Mouse (Mus musculus) forebrain, embryonic 15.5 days (tissue): ENCODE measurements around the gene Epas1. TPM values are rescaled to one million over a fixed set of nuclear protein-coding genes. Genes with fewer than 3 reads are reported as not detected.

Experiments used
- ATAC-seq: fragments of 200-750 bp; cut with Nextera tagmentation; replicated peaks from 2 replicates; pipeline ENCODE4 v1.8.0; 2017; ENCODE audit warnings: mild to moderate bottlenecking, moderate TSS enrichment, moderate library complexity
- H3K27ac ChIP-seq: fragments of 300-500 bp; sonication (generic); replicated peaks from 2 replicates; pipeline ENCODE4 v1.5.1; 2015; ENCODE audit warnings: mild to moderate bottlenecking, inconsistent platforms
- H3K27me3 ChIP-seq: fragments of 300-500 bp; sonication (generic); 2 replicates; pipeline ENCODE4 v1.6.1; 2015; ENCODE audit warnings: inconsistent platforms
- H3K36me3 ChIP-seq: fragments of 300-500 bp; sonication (generic); 2 replicates; pipeline ENCODE4 v1.6.1; 2015; ENCODE audit warnings: mild to moderate bottlenecking, inconsistent platforms
- H3K4me1 ChIP-seq: fragments of 300-500 bp; sonication (generic); 2 replicates; pipeline ENCODE4 v1.6.1; 2015; ENCODE audit warnings: inconsistent platforms
- H3K4me2 ChIP-seq: fragments of 300-500 bp; sonication (generic); replicated peaks from 2 replicates; pipeline ENCODE4 v1.6.1; 2015; ENCODE audit warnings: mild to moderate bottlenecking, inconsistent platforms
- H3K4me3 ChIP-seq: fragments of 300-500 bp; sonication (generic); 2 replicates; pipeline ENCODE4 v1.5.1; 2015; ENCODE audit warnings: mild to moderate bottlenecking, inconsistent platforms
- H3K9ac ChIP-seq: fragments of 300-500 bp; sonication (generic); replicated peaks from 2 replicates; pipeline ENCODE4 v1.6.1; 2015; ENCODE audit warnings: mild to moderate bottlenecking, inconsistent platforms
- H3K9me3 ChIP-seq: fragments of 300-500 bp; sonication (generic); 2 replicates; pipeline ENCODE4 v1.6.1; 2016; ENCODE audit warnings: inconsistent platforms
- WGBS: fragments of 180-500 bp; shearing (Covaris S2); methylation state at CpG from one replicate; pipeline ENCODE4 v1.1.7; 2015; ENCODE audit warnings: mixed read lengths; 5-methylcytosine and 5-hydroxymethylcytosine counted together
- polyA plus RNA-seq: library from polyadenylated mRNA; unstranded; fragments of >200 nt; fragmentation: Nextera tagmentation; extraction: Ambion mirVana; gene quantifications from 2 replicates; pipeline ENCODE4 v1.2.1, GENCODE M21; 2015

Epas1 gene
- polyA plus RNA-seq, 1 experiment from 2014 or later, result 4.0 TPM

- Histone ChIP-seq H3K9ac (no peak overlapping the region), H3K27ac (no peak overlapping the region), H3K4me1 (no peaks in the 10 kb centered on the region), H3K4me3 (no peak overlapping the region), H3K27me3 (no peaks in the 10 kb centered on the region), H3K9me3 (no peaks in the 10 kb centered on the region), H3K36me3 (no peaks in the 10 kb centered on the region), H3K4me2 (no peak overlapping the region)
- 81% methylated on average over 2 of the region's 2 CpGs for WGBS
- no peak for ATAC-seq
These were observed 98.3 kb downstream of the Epas1 start for GRCm38 (mm10) chr17:86851782-86852181.

GRCm38 (mm10) chr17:86852591-86853031 is 99.1 kb downstream of the Epas1 start:
- Histone ChIP-seq H3K36me3 (no peaks in the 10 kb centered on the region), H3K9me3 (no peaks in the 10 kb centered on the region), H3K4me1 (no peaks in the 10 kb centered on the region), H3K4me3 (no peak overlapping the region), H3K27ac (no peak overlapping the region), H3K9ac (no peak overlapping the region), H3K4me2 (no peak overlapping the region), H3K27me3 (no peaks in the 10 kb centered on the region)
- no peak for ATAC-seq
- 77% methylated on average over 13 of the region's 13 CpGs for WGBS

GRCm38 (mm10) chr17:86870586-86870985 is 117.1 kb downstream of the Epas1 start:
- Histone ChIP-seq H3K9ac (no peak overlapping the region), H3K9me3 (no peaks in the 10 kb centered on the region), H3K4me2 (no peak overlapping the region), H3K4me1 (no peaks in the 10 kb centered on the region), H3K27ac (no peak overlapping the region), H3K4me3 (no peak overlapping the region), H3K36me3 (no peaks in the 10 kb centered on the region), H3K27me3 (no peaks in the 10 kb centered on the region)
- 35% methylated on average over 8 of the region's 8 CpGs for WGBS
- no peak for ATAC-seq

- no peak for ATAC-seq
- Histone ChIP-seq H3K27ac (no peak overlapping the region), H3K36me3 (no peaks in the 10 kb centered on the region), H3K9ac (no peak overlapping the region), H3K4me3 (no peak overlapping the region), H3K4me2 (no peak overlapping the region), H3K27me3 (no peaks in the 10 kb centered on the region), H3K9me3 (no peaks in the 10 kb centered on the region), H3K4me1 (no peaks in the 10 kb centered on the region)
- WGBS, result 75% methylated on average over 6 of the region's 6 CpGs
These were observed 119.1 kb downstream of the Epas1 start for GRCm38 (mm10) chr17:86872643-86873042.

GRCm38 (mm10) chr17:86876940-86877339 is 123.4 kb downstream of the Epas1 start:
- no peak overlapping the region for H3K9ac ChIP-seq
- H3K4me1 ChIP-seq, result peaks cover 12% of the 10 kb centered on the region
- H3K27ac ChIP-seq, result no peak overlapping the region
- H3K4me2 ChIP-seq, result no peak overlapping the region
- H3K9me3 ChIP-seq, result no peaks in the 10 kb centered on the region
- no peaks in the 10 kb centered on the region for H3K36me3 ChIP-seq
- 90% methylated on average over 9 of the region's 9 CpGs for WGBS
- H3K27me3 ChIP-seq, result no peaks in the 10 kb centered on the region
- ATAC-seq, result no peak
- no peak overlapping the region for H3K4me3 ChIP-seq

GRCm38 (mm10) chr17:86877747-86878146 is 124.2 kb downstream of the Epas1 start:
- H3K27ac ChIP-seq, result no peak overlapping the region
- H3K4me2 ChIP-seq, result no peak overlapping the region
- 86% methylated on average over 2 of the region's 2 CpGs for WGBS

GRCm38 (mm10) chr17:86880056-86880455 is 126.6 kb downstream of the Epas1 start:
- ATAC-seq, result no peak; the same call in 1 of the 2 replicates

More at GRCm38 (mm10) chr17:86877747-86878146, 124.2 kb downstream of the Epas1 start:
- Histone ChIP-seq H3K4me3 (no peak overlapping the region), H3K36me3 (no peaks in the 10 kb centered on the region), H3K4me1 (peaks cover 12% of the 10 kb centered on the region), H3K9me3 (no peaks in the 10 kb centered on the region), H3K9ac (no peak overlapping the region), H3K27me3 (no peaks in the 10 kb centered on the region)
- ATAC-seq, result no peak

GRCm38 (mm10) chr17:86880461-86881044 is 127.1 kb downstream of the Epas1 start:
- H3K4me3 ChIP-seq, result no peak overlapping the region
- H3K36me3 ChIP-seq, result no peaks in the 10 kb centered on the region
- WGBS, result 87% methylated on average over 4 of the region's 4 CpGs
- no peaks in the 10 kb centered on the region for H3K27me3 ChIP-seq
- no peaks in the 10 kb centered on the region for H3K9me3 ChIP-seq
- no peak overlapping the region for H3K9ac ChIP-seq
- no peak for ATAC-seq
- no peak overlapping the region for H3K27ac ChIP-seq
- peaks cover 12% of the 10 kb centered on the region for H3K4me1 ChIP-seq
- no peak overlapping the region for H3K4me2 ChIP-seq

More at GRCm38 (mm10) chr17:86880056-86880455, 126.6 kb downstream of the Epas1 start:
- Histone ChIP-seq H3K9ac (no peak overlapping the region), H3K9me3 (no peaks in the 10 kb centered on the region), H3K36me3 (no peaks in the 10 kb centered on the region), H3K27me3 (no peaks in the 10 kb centered on the region), H3K27ac (no peak overlapping the region), H3K4me2 (peak overlapping the region; percentile 5; the same call in 1 of the 2 replicates), H3K4me3 (no peak overlapping the region), H3K4me1 (peaks cover 12% of the 10 kb centered on the region)
- WGBS, result 17% methylated on average over 10 of the region's 10 CpGs

Other genes with a start within 250 kb of the Epas1 start
- gene Gm10309, start 248.5 kb upstream of the Epas1 start, polyA plus RNA-seq, result 0.47 and 0.65 TPM in 2 replicates
- gene Tmem247, start 163.6 kb downstream of the Epas1 start, polyA plus RNA-seq, result not detected in 2 replicates
- gene Atp6v1e2, start 194.2 kb downstream of the Epas1 start, polyA plus RNA-seq, result 0.19 TPM in 1 of 2 replicates, not detected in the other
- 4.9 and 5.3 TPM in 2 replicates for gene Rhoq, start 209.4 kb downstream of the Epas1 start, polyA plus RNA-seq